Mouse (Mus musculus) spleen, postnatal 10 days (tissue): Measurements from ENCODE around the gene Olfr1508.
"Not testable (repeated sequence)": the region's sequence is repeated elsewhere in the genome, so short reads cannot be mapped to it uniquely, and the experiment has no call there.

Source experiments
- DNase-seq, 2 experiments: peaks; one replicate each; pipeline ENCODE4 v3.0.0; 2021 to 2022; ENCODE audit warnings: low spot score in 2 of 2

The Olfr1508 gene

DNA sequence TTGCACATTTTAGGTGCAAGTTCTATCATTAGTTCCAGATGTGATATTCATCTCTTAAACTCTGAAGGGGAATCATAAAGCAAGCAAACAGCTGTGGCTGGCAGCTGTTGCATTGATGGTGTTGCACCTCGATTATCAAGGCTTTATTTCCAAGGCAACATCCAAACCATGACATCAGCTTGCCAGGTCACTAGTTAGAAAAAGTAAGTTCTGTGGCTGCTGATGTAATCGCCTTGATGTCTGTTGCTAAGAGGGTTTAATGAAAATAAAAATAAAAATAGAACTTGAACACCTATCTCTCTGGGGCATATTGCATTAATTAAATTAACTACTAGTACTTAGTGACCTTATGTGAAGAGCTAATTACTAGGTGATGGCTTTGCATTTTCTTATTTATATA is at the start of gene Olfr1508:
Gene Olfr1508 (minus strand): TSS at position 101 of the 400 bp plus-strand sequence.
- no peak for DNase-seq

GRCm38 (mm10) chr14:52495516-52495915 is 28.2 kb upstream of the Olfr1508 start, which contains the start of gene Olfr1507:
Gene Olfr1507, minus strand, starts transcription at chr14:52495749.
- no peak for DNase-seq

DNA sequence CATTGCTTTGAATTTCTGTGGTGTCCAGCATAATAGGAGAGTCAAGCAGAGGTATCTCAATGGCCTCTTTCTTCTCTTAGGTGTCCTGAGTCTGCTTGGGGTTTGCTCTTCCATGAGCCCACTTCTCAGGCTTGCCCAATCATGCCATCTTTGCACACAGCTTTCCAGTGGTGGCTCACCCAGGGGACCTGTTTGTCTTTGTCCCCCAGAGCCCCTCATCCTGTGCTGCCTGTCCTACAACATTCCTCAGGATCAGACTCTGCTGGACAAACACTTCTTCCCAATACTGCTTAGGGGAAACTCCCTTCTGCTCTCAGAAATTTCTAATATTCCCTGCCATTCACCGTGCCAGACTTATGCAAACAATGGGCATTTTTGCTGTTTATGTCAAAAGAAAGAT is 1.6 kb downstream of the Olfr1508 start:
- DNase-seq = no peak

DNA sequence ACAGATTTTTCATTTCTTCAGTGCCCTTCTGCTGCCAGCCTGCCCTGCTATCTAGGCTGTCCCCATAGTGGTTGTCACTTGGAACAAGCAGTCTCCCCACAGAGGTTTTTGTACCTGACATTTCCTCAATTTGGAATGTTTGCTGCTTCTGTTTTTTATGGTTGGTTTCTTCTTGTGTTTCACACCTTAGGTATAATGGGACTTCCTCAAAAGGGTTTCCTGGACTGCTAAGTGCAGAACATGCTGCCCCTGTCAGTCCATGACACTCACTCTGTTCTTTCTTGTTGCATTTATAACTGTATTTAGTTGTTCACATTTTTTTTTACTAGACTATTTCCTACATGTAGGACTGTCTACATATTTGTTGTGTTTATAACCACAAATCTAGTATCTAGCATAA is 5.4 kb downstream of the Olfr1508 start:
- no peak for DNase-seq

DNA sequence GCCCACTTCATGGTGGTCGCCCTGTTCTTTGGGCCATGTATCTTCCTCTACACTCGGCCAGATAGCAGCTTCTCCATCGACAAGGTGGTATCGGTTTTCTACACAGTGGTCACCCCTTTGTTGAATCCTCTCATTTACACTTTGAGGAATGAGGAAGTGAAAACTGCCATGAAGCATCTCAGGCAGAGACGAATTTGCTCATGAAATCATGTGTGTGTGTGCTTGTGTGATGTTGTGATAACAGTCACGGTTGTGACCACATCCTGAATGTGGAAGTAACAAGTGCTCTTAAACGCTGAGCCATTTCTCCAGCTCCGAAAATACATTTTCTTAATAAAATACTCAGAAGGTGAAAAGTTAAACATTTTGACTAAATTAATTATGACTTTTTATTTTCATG is 16.2 kb downstream of the Olfr1508 start:
- peak in 1 of 2 experiments; percentile 16 for DNase-seq

- DNase-seq = no peak
Observed at GRCm38 (mm10) chr14:52442690-52443089, 24.6 kb downstream of the Olfr1508 start, which contains the start of gene Olfr1509. Gene Olfr1509, plus strand, starts transcription at chr14:52442990.

- DNase-seq = peak in 1 of 2 experiments; percentile 16
Observed at GRCm38 (mm10) chr14:52427686-52428085, 39.6 kb downstream of the Olfr1508 start.

- DNase-seq = no peak
Observed at GRCm38 (mm10) chr14:52414273-52414672, 53.0 kb downstream of the Olfr1508 start, which contains the start of gene Olfr1510. Gene Olfr1510, minus strand, starts transcription at chr14:52414373.

DNA sequence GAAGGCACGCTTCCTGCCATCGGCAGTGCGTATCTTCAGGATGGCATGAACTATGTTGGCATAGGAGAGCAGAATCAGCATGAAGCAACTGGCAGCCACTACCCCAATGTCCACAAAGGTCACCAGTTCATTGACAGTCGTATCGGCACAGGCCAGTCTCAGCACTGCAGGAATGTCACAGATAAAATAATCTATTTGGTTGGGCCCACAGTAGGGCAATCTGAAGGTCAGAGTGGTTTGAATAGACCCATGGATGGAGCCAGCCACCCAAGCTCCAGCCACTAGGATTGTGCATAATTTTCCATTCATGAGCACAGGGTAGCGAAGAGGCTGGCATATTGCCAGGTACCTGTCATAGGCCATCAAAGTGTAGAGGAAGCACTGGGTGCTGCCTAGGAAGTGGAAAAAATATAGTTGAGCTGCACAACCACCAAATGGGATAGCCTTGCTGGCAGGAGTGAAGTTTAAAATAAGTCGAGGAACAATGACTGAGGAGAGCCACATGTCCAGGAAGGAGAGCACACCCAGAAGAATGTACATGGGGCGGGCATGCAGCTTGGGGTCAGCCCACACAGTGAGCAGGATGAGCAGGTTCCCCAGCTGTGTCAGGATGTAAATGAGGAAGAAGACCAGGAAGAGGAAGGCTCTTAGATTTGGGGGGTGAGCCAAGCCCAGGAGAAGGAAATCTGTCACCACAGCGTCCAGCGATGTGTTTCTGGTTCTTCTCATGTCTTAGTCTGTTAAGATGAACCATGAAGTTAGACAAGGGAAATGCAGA is 57.0 kb downstream of the Olfr1508 start:
- DNase-seq = not testable (repeated sequence)
